Mouse (Mus musculus) kidney, adult 2 months (tissue): ENCODE data around the gene Rsc1a1.

Experiments
- CTCF ChIP-seq: fragments of 200-500 bp; conservative IDR thresholded peaks from 2 replicates; pipeline ENCODE4 v1.5.1; 2011; ENCODE audit warnings: low read depth, mild to moderate bottlenecking, control low read depth, low read length, moderate library complexity, mixed read lengths; ENCODE audit not compliant: insufficient read depth, insufficient read length
- POLR2A ChIP-seq: fragments of 200-500 bp; IDR thresholded peaks from one replicate; pipeline ENCODE4 v1.6.1; 2011; ENCODE audit warnings: low read depth, low read length, control low read depth

DNA sequence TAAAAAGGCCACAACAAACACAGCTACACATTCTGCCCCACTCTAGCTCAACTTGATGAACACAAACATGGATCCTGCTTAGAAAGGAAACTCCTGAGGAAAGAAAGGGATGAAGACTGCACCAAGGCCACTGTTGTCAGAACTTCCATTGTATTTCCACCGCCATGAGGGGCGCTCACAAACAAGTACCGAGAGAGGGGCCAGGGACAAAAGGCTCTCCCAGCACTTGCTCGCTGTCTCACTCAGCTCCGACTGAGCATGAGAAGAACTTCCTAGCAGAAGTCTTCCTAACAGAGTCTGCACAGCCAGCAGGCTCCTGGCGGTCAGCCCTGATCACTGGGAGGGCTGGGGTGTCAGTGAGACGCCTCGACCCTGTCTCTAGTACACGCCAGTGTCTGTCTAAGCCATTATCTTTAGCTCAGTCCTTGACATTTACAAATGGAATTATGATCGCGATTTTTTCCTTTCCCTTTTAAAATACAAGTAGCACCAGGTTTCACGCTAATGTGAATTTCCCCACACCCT, 2.6 kb downstream of the Rsc1a1 start:
- TF ChIP-seq POLR2A, result no peak
- no peak for TF ChIP-seq CTCF
